Mouse (Mus musculus) neural tube, embryonic 15.5 days (tissue): Measurements from ENCODE around the gene Tmem38b. TPM values are rescaled to one million over a fixed set of nuclear protein-coding genes. Genes with fewer than 3 reads are reported as not detected.

Experiments
- ATAC-seq: fragments of 200-750 bp; cut with Nextera tagmentation; 2 replicates; pipeline ENCODE4 v1.8.0; 2017; ENCODE audit warnings: mild to moderate bottlenecking, moderate TSS enrichment, moderate library complexity; ENCODE audit not compliant: low FRiP score
- H3K27ac ChIP-seq: fragments of 300-500 bp; sonication (generic); replicated peaks from 2 replicates; pipeline ENCODE4 v1.5.1; 2015; ENCODE audit warnings: mild to moderate bottlenecking, inconsistent platforms
- H3K27me3 ChIP-seq: fragments of 300-500 bp; sonication (generic); replicated peaks from 2 replicates; pipeline ENCODE4 v1.6.1; 2015; ENCODE audit warnings: inconsistent platforms
- H3K36me3 ChIP-seq: fragments of 300-500 bp; sonication (generic); 2 replicates; pipeline ENCODE4 v1.6.1; 2015; ENCODE audit warnings: inconsistent platforms
- H3K4me1 ChIP-seq: fragments of 300-500 bp; sonication (generic); 2 replicates; pipeline ENCODE4 v1.6.1; 2015; ENCODE audit warnings: inconsistent platforms
- H3K4me2 ChIP-seq: fragments of 300-500 bp; sonication (generic); 2 replicates; pipeline ENCODE4 v1.6.1; 2015; ENCODE audit warnings: inconsistent platforms, mild to moderate bottlenecking, moderate library complexity
- H3K4me3 ChIP-seq: fragments of 300-500 bp; sonication (generic); replicated peaks from 2 replicates; pipeline ENCODE4 v1.5.1; 2015; ENCODE audit warnings: mild to moderate bottlenecking, inconsistent platforms
- H3K9ac ChIP-seq: fragments of 300-500 bp; sonication (generic); replicated peaks from 2 replicates; pipeline ENCODE4 v1.6.1; 2015; ENCODE audit warnings: mild to moderate bottlenecking, inconsistent platforms
- H3K9me3 ChIP-seq: fragments of 300-500 bp; sonication (generic); replicated peaks from 2 replicates; pipeline ENCODE4 v1.6.1; 2016; ENCODE audit warnings: inconsistent platforms
- WGBS: fragments of 180-500 bp; shearing (Covaris S2); methylation state at CpG from one replicate; pipeline ENCODE4 v1.1.7; 2015; ENCODE audit warnings: mixed read lengths; 5-methylcytosine and 5-hydroxymethylcytosine counted together
- polyA plus RNA-seq: library from polyadenylated mRNA; unstranded; fragments of >200 nt; fragmentation: Nextera tagmentation; extraction: Ambion mirVana; gene quantifications from 2 replicates; pipeline ENCODE4 v1.2.1, GENCODE M21; 2015

Tmem38b gene
- polyA plus RNA-seq, 1 experiment from 2014 or later, result 7.2 TPM

- Histone ChIP-seq H3K9ac (no peak overlapping the region), H3K9me3 (no peaks in the 10 kb centered on the region), H3K4me3 (no peak overlapping the region), H3K27ac (no peak overlapping the region), H3K36me3 (no peaks in the 10 kb centered on the region), H3K4me1 (no peaks in the 10 kb centered on the region), H3K27me3 (no peaks in the 10 kb centered on the region), H3K4me2 (no peak overlapping the region)
- WGBS, result 18% methylated on average over 6 of the region's 6 CpGs
- ATAC-seq, result peak; percentile 68; the same call in 1 of the 2 replicates
Observed at GRCm38 (mm10) chr4:53900386-53900971, 74.6 kb downstream of the Tmem38b start.

DNA sequence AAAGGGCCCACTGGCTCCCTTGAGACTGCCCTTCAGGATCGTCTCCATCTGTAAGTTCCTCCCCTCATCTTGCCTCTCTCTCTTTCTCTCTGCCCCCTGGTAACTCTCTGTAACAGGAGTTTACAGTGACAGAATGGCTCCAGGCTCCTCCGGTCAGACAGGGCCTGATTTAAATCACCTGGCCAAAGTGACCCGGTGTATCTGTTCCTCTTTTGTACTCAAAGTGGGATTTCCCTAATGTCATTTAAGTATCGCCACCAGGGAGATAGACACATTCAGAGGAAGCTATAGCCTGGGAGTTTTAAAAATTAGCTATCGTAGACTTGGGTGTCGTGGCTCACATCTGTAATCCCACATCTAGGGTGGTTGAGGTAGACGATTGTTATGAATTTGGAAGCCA is 78.5 kb downstream of the Tmem38b start:
- H3K27me3 ChIP-seq, result no peaks in the 10 kb centered on the region
- no peak for ATAC-seq
- no peak overlapping the region for H3K27ac ChIP-seq
- no peak overlapping the region for H3K4me3 ChIP-seq
- H3K4me2 ChIP-seq, result no peak overlapping the region
- no peaks in the 10 kb centered on the region for H3K36me3 ChIP-seq
- WGBS, result 90% methylated on average over 7 of the region's 7 CpGs
- no peaks in the 10 kb centered on the region for H3K4me1 ChIP-seq
- H3K9ac ChIP-seq, result no peak overlapping the region
- no peaks in the 10 kb centered on the region for H3K9me3 ChIP-seq

DNA sequence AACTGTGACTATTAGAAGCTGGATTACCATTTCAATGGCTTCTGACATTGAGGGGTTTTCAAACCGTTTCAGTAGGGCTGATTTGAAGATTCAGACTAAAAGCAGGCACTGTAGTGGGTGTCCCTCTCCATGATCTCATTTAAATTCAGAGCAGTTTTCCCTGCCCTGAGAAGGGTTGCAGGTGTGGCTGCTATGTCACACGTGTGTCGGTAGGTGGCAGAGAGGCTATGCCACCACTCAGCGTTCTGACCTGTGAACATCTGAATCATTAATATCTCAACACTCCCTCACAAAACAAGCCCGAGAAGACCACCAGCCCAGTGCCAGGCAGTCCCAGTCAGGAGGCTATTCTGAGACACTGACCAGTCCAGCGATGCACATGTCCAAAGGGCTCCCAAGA is 79.7 kb downstream of the Tmem38b start:
- Histone ChIP-seq H3K36me3 (no peaks in the 10 kb centered on the region), H3K4me2 (no peak overlapping the region), H3K9ac (no peak overlapping the region), H3K4me3 (no peak overlapping the region), H3K4me1 (no peaks in the 10 kb centered on the region), H3K9me3 (no peaks in the 10 kb centered on the region), H3K27me3 (no peaks in the 10 kb centered on the region), H3K27ac (no peak overlapping the region)
- 33% methylated on average over 6 of the region's 6 CpGs for WGBS
- ATAC-seq, result no peak

- WGBS, result 96% methylated on average over 3 of the region's 3 CpGs
- Histone ChIP-seq H3K27me3 (no peaks in the 10 kb centered on the region), H3K9ac (no peak overlapping the region), H3K4me2 (no peak overlapping the region), H3K36me3 (no peaks in the 10 kb centered on the region), H3K4me1 (no peaks in the 10 kb centered on the region), H3K4me3 (no peak overlapping the region), H3K9me3 (no peaks in the 10 kb centered on the region), H3K27ac (no peak overlapping the region)
- ATAC-seq, result no peak
Observed at GRCm38 (mm10) chr4:53907071-53907470, 81.2 kb downstream of the Tmem38b start.

Other genes starting within 250 kb of the Tmem38b start
- gene Fsd1l, start 194.6 kb upstream of the Tmem38b start, polyA plus RNA-seq, result 23.9 and 34.0 TPM in 2 replicates
- gene Fktn, start 112.0 kb upstream of the Tmem38b start, polyA plus RNA-seq, result 25.8 and 26.9 TPM in 2 replicates
- gene Tal2, start 46.3 kb upstream of the Tmem38b start, polyA plus RNA-seq, result 0.11 and 0.17 TPM in 2 replicates